Mouse (Mus musculus) layer of hippocampus, adult 11-12 months (tissue): Measurements from ENCODE around the gene Shroom3.

Source experiments
- DNase-seq: peaks from one replicate; pipeline ENCODE4 v3.0.0; 2022; ENCODE audit warnings: low spot score

The Shroom3 gene

GRCm38 (mm10) chr5:92698131-92698836 lies 15.0 kb downstream of the Shroom3 start:
- DNase-seq: no peak

GRCm38 (mm10) chr5:92698837-92699529 lies 15.7 kb downstream of the Shroom3 start:
- no peak for DNase-seq

- DNase-seq: no peak
Observed at GRCm38 (mm10) chr5:92701750-92702149, 18.5 kb downstream of the Shroom3 start.

GRCm38 (mm10) chr5:92703671-92704070 lies 20.4 kb downstream of the Shroom3 start:
- no peak for DNase-seq

GRCm38 (mm10) chr5:92707921-92708491 lies 24.8 kb downstream of the Shroom3 start:
- no peak for DNase-seq

- no peak for DNase-seq
Observed at GRCm38 (mm10) chr5:92710779-92711178, 27.5 kb downstream of the Shroom3 start.

GRCm38 (mm10) chr5:92711666-92712290 lies 28.5 kb downstream of the Shroom3 start:
- DNase-seq: no peak

- peak; percentile 15 for DNase-seq
Observed at GRCm38 (mm10) chr5:92712621-92713395, 29.6 kb downstream of the Shroom3 start.

GRCm38 (mm10) chr5:92714886-92715285 lies 31.7 kb downstream of the Shroom3 start:
- no peak for DNase-seq

- no peak for DNase-seq
Observed at GRCm38 (mm10) chr5:92715319-92715718, 32.1 kb downstream of the Shroom3 start.

GRCm38 (mm10) chr5:92715890-92716289 lies 32.7 kb downstream of the Shroom3 start:
- DNase-seq: no peak

GRCm38 (mm10) chr5:92717666-92718360 lies 34.6 kb downstream of the Shroom3 start:
- no peak for DNase-seq

- DNase-seq: no peak
Observed at GRCm38 (mm10) chr5:92718856-92719255, 35.6 kb downstream of the Shroom3 start.

- no peak for DNase-seq
Observed at GRCm38 (mm10) chr5:92721610-92722009, 38.4 kb downstream of the Shroom3 start.

- DNase-seq: peak; percentile 73
Observed at GRCm38 (mm10) chr5:92725935-92726334, 42.7 kb downstream of the Shroom3 start.

GRCm38 (mm10) chr5:92728252-92728828 lies 45.1 kb downstream of the Shroom3 start:
- peak; percentile 60 for DNase-seq

- DNase-seq: no peak
Observed at GRCm38 (mm10) chr5:92729221-92729620, 46.0 kb downstream of the Shroom3 start.

GRCm38 (mm10) chr5:92741802-92742201 lies 58.6 kb downstream of the Shroom3 start:
- DNase-seq: no peak

- DNase-seq: no peak
Observed at GRCm38 (mm10) chr5:92742701-92743100, 59.5 kb downstream of the Shroom3 start.

- no peak for DNase-seq
Observed at GRCm38 (mm10) chr5:92745390-92746253, 62.4 kb downstream of the Shroom3 start.
